Mouse (Mus musculus): ENCODE data around the gene Rrbp1.

Gene Rrbp1

GRCm38 (mm10) chr2:144006686-144007085 lies 4.4 kb downstream of the Rrbp1 start:
- no peak for DNase-seq (ENCODE audit: low read depth, low spot score)

GRCm38 (mm10) chr2:144005166-144005955 lies 5.7 kb downstream of the Rrbp1 start:
- no peak for DNase-seq (ENCODE audit: low read depth, low spot score)

- no peak for DNase-seq (ENCODE audit: low read depth, low spot score)
These were observed 7.5 kb downstream of the Rrbp1 start for GRCm38 (mm10) chr2:144003544-144003943.

GRCm38 (mm10) chr2:144002229-144002984 lies 8.7 kb downstream of the Rrbp1 start:
- DNase-seq (ENCODE audit: low read depth, low spot score): no peak

- no peak for DNase-seq (ENCODE audit: low read depth, low spot score)
These were observed 18.1 kb downstream of the Rrbp1 start for GRCm38 (mm10) chr2:143992977-143993376.

- DNase-seq (ENCODE audit: low read depth, low spot score): no peak
These were observed 18.9 kb downstream of the Rrbp1 start for GRCm38 (mm10) chr2:143991964-143992672.

GRCm38 (mm10) chr2:143990997-143991396 lies 20.1 kb downstream of the Rrbp1 start:
- DNase-seq (ENCODE audit: low read depth, low spot score): no peak

GRCm38 (mm10) chr2:143988016-143988415 lies 23.0 kb downstream of the Rrbp1 start:
- DNase-seq (ENCODE audit: low read depth, low spot score): no peak

GRCm38 (mm10) chr2:143987485-143987884 lies 23.6 kb downstream of the Rrbp1 start:
- no peak for DNase-seq (ENCODE audit: low read depth, low spot score)

GRCm38 (mm10) chr2:143983482-143983881 lies 27.6 kb downstream of the Rrbp1 start:
- DNase-seq (ENCODE audit: low read depth, low spot score): no peak

GRCm38 (mm10) chr2:143982901-143983300 lies 28.2 kb downstream of the Rrbp1 start:
- no peak for DNase-seq (ENCODE audit: low read depth, low spot score)

- DNase-seq (ENCODE audit: low read depth, low spot score): no peak
These were observed 28.9 kb downstream of the Rrbp1 start for GRCm38 (mm10) chr2:143982152-143982551.

- DNase-seq (ENCODE audit: low read depth, low spot score): peak; percentile 9
These were observed 30.2 kb downstream of the Rrbp1 start for GRCm38 (mm10) chr2:143980781-143981398.

GRCm38 (mm10) chr2:143978444-143979147 lies 32.5 kb downstream of the Rrbp1 start:
- no peak for DNase-seq (ENCODE audit: low read depth, low spot score)

- no peak for DNase-seq (ENCODE audit: low read depth, low spot score)
These were observed 35.9 kb downstream of the Rrbp1 start for GRCm38 (mm10) chr2:143975146-143975649.

- DNase-seq (ENCODE audit: low read depth, low spot score): no peak
These were observed 37.9 kb downstream of the Rrbp1 start for GRCm38 (mm10) chr2:143973161-143973560.

- no peak for DNase-seq (ENCODE audit: low read depth, low spot score)
These were observed 39.2 kb downstream of the Rrbp1 start for GRCm38 (mm10) chr2:143971887-143972286.

- DNase-seq (ENCODE audit: low read depth, low spot score): no peak
These were observed 40.2 kb downstream of the Rrbp1 start for GRCm38 (mm10) chr2:143970841-143971240.

- no peak for DNase-seq (ENCODE audit: low read depth, low spot score)
These were observed 41.8 kb downstream of the Rrbp1 start for GRCm38 (mm10) chr2:143969260-143969659.

GRCm38 (mm10) chr2:143963318-143963717 lies 47.7 kb downstream of the Rrbp1 start:
- no peak for DNase-seq (ENCODE audit: low read depth, low spot score)

- DNase-seq (ENCODE audit: low read depth, low spot score): no peak
These were observed 48.9 kb downstream of the Rrbp1 start for GRCm38 (mm10) chr2:143962192-143962591.
